Mouse (Mus musculus): ENCODE data around the gene Sept3.
"Not testable (repeated sequence)": the region's sequence is repeated elsewhere in the genome, so short reads cannot be mapped to it uniquely, and the experiment has no call there.

Sept3 gene

GRCm38 (mm10) chr15:82274593-82274926 is at the start of gene Sept3:
Gene Sept3 (plus strand): TSS chr15:82274893.
- no peak for DNase-seq (ENCODE audit: low spot score)

- no peak for DNase-seq (ENCODE audit: low spot score)
These were observed 48.9 kb upstream of the Sept3 start for GRCm38 (mm10) chr15:82225769-82226168.

GRCm38 (mm10) chr15:82229542-82230045 is 45.1 kb upstream of the Sept3 start:
- DNase-seq (ENCODE audit: low spot score), result no peak

- no peak for DNase-seq (ENCODE audit: low spot score)
These were observed 44.5 kb upstream of the Sept3 start for GRCm38 (mm10) chr15:82230098-82230611.

- no peak for DNase-seq (ENCODE audit: low spot score)
These were observed 43.6 kb upstream of the Sept3 start for GRCm38 (mm10) chr15:82231100-82231499.

GRCm38 (mm10) chr15:82231591-82232378 is 42.9 kb upstream of the Sept3 start:
- DNase-seq (ENCODE audit: low spot score), result peak; percentile 66

GRCm38 (mm10) chr15:82232651-82233050 is 42.0 kb upstream of the Sept3 start:
- no peak for DNase-seq (ENCODE audit: low spot score)

- DNase-seq (ENCODE audit: low spot score), result no peak
These were observed 39.0 kb upstream of the Sept3 start for GRCm38 (mm10) chr15:82235661-82236060.

GRCm38 (mm10) chr15:82236565-82236964 is 38.1 kb upstream of the Sept3 start:
- peak; percentile 86 for DNase-seq (ENCODE audit: low spot score)

- no peak for DNase-seq (ENCODE audit: low spot score)
These were observed 31.4 kb upstream of the Sept3 start for GRCm38 (mm10) chr15:82243311-82243710.

GRCm38 (mm10) chr15:82243742-82244114 is 31.0 kb upstream of the Sept3 start:
- peak; percentile 33 for DNase-seq (ENCODE audit: low spot score)

- DNase-seq (ENCODE audit: low spot score), result peak; percentile 95
These were observed 30.4 kb upstream of the Sept3 start, which contains the start of gene Cenpm for GRCm38 (mm10) chr15:82244115-82244804. Gene Cenpm (minus strand): TSS chr15:82244748.

GRCm38 (mm10) chr15:82244805-82245161 is 29.9 kb upstream of the Sept3 start:
- not testable (repeated sequence) for DNase-seq (ENCODE audit: low spot score)

GRCm38 (mm10) chr15:82247131-82247776 is 27.4 kb upstream of the Sept3 start:
- no peak for DNase-seq (ENCODE audit: low spot score)

GRCm38 (mm10) chr15:82251579-82251978 is 23.1 kb upstream of the Sept3 start:
- DNase-seq (ENCODE audit: low spot score), result no peak

GRCm38 (mm10) chr15:82252097-82252496 is 22.6 kb upstream of the Sept3 start, which contains the start of gene 1500009C09Rik:
Gene 1500009C09Rik (plus strand): TSS chr15:82252397.
- no peak for DNase-seq (ENCODE audit: low spot score)

- no peak for DNase-seq (ENCODE audit: low spot score)
These were observed 19.4 kb upstream of the Sept3 start for GRCm38 (mm10) chr15:82255248-82255647.

GRCm38 (mm10) chr15:82255944-82256383 is 18.7 kb upstream of the Sept3 start:
- DNase-seq (ENCODE audit: low spot score), result peak; percentile 81

GRCm38 (mm10) chr15:82259510-82259909 is 15.2 kb upstream of the Sept3 start:
- DNase-seq (ENCODE audit: low spot score), result no peak

GRCm38 (mm10) chr15:82266356-82266755 is 8.3 kb upstream of the Sept3 start:
- DNase-seq (ENCODE audit: low spot score), result peak; percentile 66

- DNase-seq (ENCODE audit: low spot score), result peak; percentile 36
These were observed 6.5 kb upstream of the Sept3 start for GRCm38 (mm10) chr15:82268185-82268584.

GRCm38 (mm10) chr15:82268783-82269182 is 5.9 kb upstream of the Sept3 start:
- no peak for DNase-seq (ENCODE audit: low spot score)
